Mouse (Mus musculus) neural tube, embryonic 12.5 days (tissue): ENCODE measurements around the gene Flcn. TPM values are rescaled to one million over a fixed set of nuclear protein-coding genes. Genes with fewer than 3 reads are reported as not detected.

Source experiments
- ATAC-seq: fragments of 200-750 bp; cut with Nextera tagmentation; 2 replicates; pipeline ENCODE4 v1.8.0; 2017; ENCODE audit warnings: low read depth, mild to moderate bottlenecking, moderate TSS enrichment, moderate library complexity; ENCODE audit not compliant: low FRiP score
- H3K27ac ChIP-seq: fragments of 300-500 bp; sonication (generic); 2 replicates; pipeline ENCODE4 v1.5.1; 2016
- H3K27me3 ChIP-seq: fragments of 300-500 bp; sonication (generic); replicated peaks from 2 replicates; pipeline ENCODE4 v1.6.1; 2016; ENCODE audit warnings: mild to moderate bottlenecking
- H3K36me3 ChIP-seq: fragments of 300-500 bp; sonication (generic); 2 replicates; pipeline ENCODE4 v1.6.1; 2016; ENCODE audit warnings: mild to moderate bottlenecking
- H3K4me1 ChIP-seq: fragments of 300-500 bp; sonication (generic); 2 replicates; pipeline ENCODE4 v1.6.1; 2016
- H3K4me2 ChIP-seq: fragments of 300-500 bp; sonication (generic); replicated peaks from 2 replicates; pipeline ENCODE4 v1.6.1; 2016; ENCODE audit warnings: mild to moderate bottlenecking
- H3K4me3 ChIP-seq: fragments of 300-500 bp; sonication (generic); 2 replicates; pipeline ENCODE4 v1.5.1; 2016
- H3K9ac ChIP-seq: fragments of 300-500 bp; sonication (generic); 2 replicates; pipeline ENCODE4 v1.6.1; 2016; ENCODE audit warnings: mild to moderate bottlenecking
- H3K9me3 ChIP-seq: fragments of 300-500 bp; sonication (generic); 2 replicates; pipeline ENCODE4 v1.6.1; 2016; ENCODE audit warnings: mild to moderate bottlenecking
- WGBS: fragments of 180-500 bp; shearing (Covaris S2); methylation state at CpG from one replicate; pipeline ENCODE4 v1.1.7; 2016; 5-methylcytosine and 5-hydroxymethylcytosine counted together
- polyA plus RNA-seq: library from polyadenylated mRNA; unstranded; fragments of >200 nt; fragmentation: Nextera tagmentation; extraction: Ambion mirVana; gene quantifications from 2 replicates; pipeline ENCODE4 v1.2.1, GENCODE M21; 2016

Gene Flcn
- polyA plus RNA-seq, 1 experiment from 2014 or later: 33.3 TPM

GRCm38 (mm10) chr11:59803516-59803915 is 6.3 kb downstream of the Flcn start:
- no peak overlapping the region for H3K9ac ChIP-seq
- no peak overlapping the region for H3K4me2 ChIP-seq
- ATAC-seq: no peak
- no peaks in the 10 kb centered on the region for H3K27me3 ChIP-seq
- peaks cover 90% of the 10 kb centered on the region for H3K36me3 ChIP-seq
- H3K9me3 ChIP-seq: no peaks in the 10 kb centered on the region
- peaks cover 3% of the 10 kb centered on the region for H3K4me1 ChIP-seq
- no peak overlapping the region for H3K4me3 ChIP-seq
- WGBS: 92% methylated on average over 14 of the region's 14 CpGs
- no peak overlapping the region for H3K27ac ChIP-seq

DNA sequence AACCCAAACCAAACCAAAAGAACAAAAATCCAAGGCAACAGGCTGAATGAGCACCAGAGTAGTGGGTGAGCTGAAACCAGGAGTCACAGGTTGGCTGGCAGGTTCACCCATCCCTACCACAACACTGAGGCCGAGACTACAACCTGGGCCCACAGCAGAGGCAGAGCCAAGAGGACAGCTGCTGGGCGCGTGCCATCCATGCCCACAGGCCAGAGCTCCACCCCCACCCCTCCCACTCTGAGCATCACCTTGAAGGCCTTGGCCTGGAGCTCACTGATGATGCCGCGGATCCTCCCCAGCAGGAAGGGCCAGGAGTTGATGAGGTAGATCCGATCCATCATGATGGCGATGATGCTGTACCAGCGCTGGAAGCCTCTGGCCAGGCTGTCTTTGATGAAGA is 7.9 kb downstream of the Flcn start:
- H3K4me1 ChIP-seq: no peaks in the 10 kb centered on the region
- no peak for ATAC-seq
- H3K9ac ChIP-seq: no peak overlapping the region
- H3K4me2 ChIP-seq: no peak overlapping the region
- no peak overlapping the region for H3K4me3 ChIP-seq
- H3K9me3 ChIP-seq: no peaks in the 10 kb centered on the region
- H3K36me3 ChIP-seq: peaks cover 97% of the 10 kb centered on the region
- no peak overlapping the region for H3K27ac ChIP-seq
- WGBS: 95% methylated on average over 8 of the region's 8 CpGs
- H3K27me3 ChIP-seq: no peaks in the 10 kb centered on the region

DNA sequence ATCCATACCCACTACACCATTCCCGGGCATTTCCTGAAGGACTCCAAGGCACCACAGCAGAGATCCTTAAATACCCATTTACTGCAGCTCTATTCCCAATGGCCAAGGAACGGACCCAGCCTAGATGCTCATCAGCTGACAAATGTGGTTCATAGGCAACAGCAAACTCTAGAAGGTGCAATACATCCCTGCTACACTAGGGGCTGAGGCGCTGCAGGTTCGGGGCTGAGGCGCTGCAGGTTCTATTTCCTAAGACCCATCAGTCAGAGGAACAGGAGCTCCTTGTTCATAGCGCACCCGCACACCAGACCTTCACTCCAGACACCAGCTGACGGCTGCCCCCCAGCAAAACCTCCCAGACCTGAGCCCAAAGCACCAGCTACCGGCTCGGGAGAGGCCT is 9.4 kb downstream of the Flcn start:
- H3K9ac ChIP-seq: no peak overlapping the region
- WGBS: 90% methylated on average over 10 of the region's 10 CpGs
- no peak overlapping the region for H3K27ac ChIP-seq
- no peak overlapping the region for H3K4me3 ChIP-seq
- ATAC-seq: no peak
- no peaks in the 10 kb centered on the region for H3K4me1 ChIP-seq
- no peaks in the 10 kb centered on the region for H3K27me3 ChIP-seq
- no peak overlapping the region for H3K4me2 ChIP-seq
- H3K36me3 ChIP-seq: peaks cover 95% of the 10 kb centered on the region
- H3K9me3 ChIP-seq: no peaks in the 10 kb centered on the region

DNA sequence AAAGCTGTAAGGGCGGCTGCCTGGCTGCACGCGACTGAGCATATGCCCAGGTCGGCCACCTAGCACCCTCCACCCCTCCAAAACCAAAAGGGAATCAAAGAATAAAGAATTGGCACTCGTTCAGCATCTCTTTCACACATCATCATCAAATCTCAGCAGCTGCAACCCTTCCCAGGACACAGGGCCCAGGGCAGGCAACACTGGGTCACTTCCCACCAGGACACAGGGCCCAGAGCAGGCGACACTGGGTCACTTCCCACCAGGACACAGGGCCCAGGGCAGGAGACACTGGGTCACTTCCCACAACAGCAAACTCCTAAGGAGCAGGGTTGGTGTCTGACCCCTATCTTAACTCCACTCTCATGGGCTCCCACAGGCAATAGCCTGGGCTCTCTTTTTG is 16.4 kb downstream of the Flcn start:
- H3K4me1 ChIP-seq: no peaks in the 10 kb centered on the region
- H3K4me2 ChIP-seq: no peak overlapping the region
- no peak for ATAC-seq
- H3K36me3 ChIP-seq: peaks cover 69% of the 10 kb centered on the region
- H3K27me3 ChIP-seq: no peaks in the 10 kb centered on the region
- no peak overlapping the region for H3K27ac ChIP-seq
- no peak overlapping the region for H3K4me3 ChIP-seq
- no peaks in the 10 kb centered on the region for H3K9me3 ChIP-seq
- no peak overlapping the region for H3K9ac ChIP-seq
- WGBS: 95% methylated on average over 6 of the region's 6 CpGs

GRCm38 (mm10) chr11:59789311-59789710 is 20.5 kb downstream of the Flcn start:
- no peak for ATAC-seq
- Histone ChIP-seq H3K4me2 (no peak overlapping the region), H3K4me1 (peaks cover 7% of the 10 kb centered on the region), H3K27me3 (peaks cover 6% of the 10 kb centered on the region), H3K27ac (no peak overlapping the region), H3K9me3 (no peaks in the 10 kb centered on the region), H3K9ac (no peak overlapping the region), H3K36me3 (peaks cover 31% of the 10 kb centered on the region), H3K4me3 (no peak overlapping the region)
- WGBS: 100% methylated on average over 1 of the region's 1 CpGs

- Histone ChIP-seq H3K4me1 (peaks cover 7% of the 10 kb centered on the region), H3K36me3 (peaks cover 13% of the 10 kb centered on the region), H3K4me2 (peak within 1 kb of the TSS; percentile 90), H3K27me3 (peaks cover 6% of the 10 kb centered on the region), H3K9ac (peak within 1 kb of the TSS; percentile 47; the same call in 1 of the 2 replicates), H3K4me3 (peak within 1 kb of the TSS; percentile 34), H3K27ac (no peak within 1 kb of the TSS), H3K9me3 (no peaks in the 10 kb centered on the region)
- WGBS: 1% methylated on average over 51 of the region's 51 CpGs
- ATAC-seq: peak; percentile 66; the same call in 1 of the 2 replicates
These were observed 22.5 kb downstream of the Flcn start, which contains the start of gene Pld6 for GRCm38 (mm10) chr11:59787199-59787781. Pld6 (minus strand) TSS chr11:59787645.

GRCm38 (mm10) chr11:59786444-59787198 is 23.2 kb downstream of the Flcn start:
- Histone ChIP-seq H3K4me3 (peak overlapping the region; percentile 34; the same call in 1 of the 2 replicates), H3K27me3 (peaks cover 6% of the 10 kb centered on the region), H3K4me1 (peaks cover 7% of the 10 kb centered on the region), H3K27ac (no peak overlapping the region), H3K4me2 (peak overlapping the region; percentile 90), H3K36me3 (peaks cover 6% of the 10 kb centered on the region), H3K9ac (peak overlapping the region; percentile 47; the same call in 1 of the 2 replicates), H3K9me3 (no peaks in the 10 kb centered on the region)
- 0 out of 2 replicates have a peak, but pooled peaks have one; percentile 44 for ATAC-seq
- WGBS: 57% methylated on average over 15 of the region's 15 CpGs

DNA sequence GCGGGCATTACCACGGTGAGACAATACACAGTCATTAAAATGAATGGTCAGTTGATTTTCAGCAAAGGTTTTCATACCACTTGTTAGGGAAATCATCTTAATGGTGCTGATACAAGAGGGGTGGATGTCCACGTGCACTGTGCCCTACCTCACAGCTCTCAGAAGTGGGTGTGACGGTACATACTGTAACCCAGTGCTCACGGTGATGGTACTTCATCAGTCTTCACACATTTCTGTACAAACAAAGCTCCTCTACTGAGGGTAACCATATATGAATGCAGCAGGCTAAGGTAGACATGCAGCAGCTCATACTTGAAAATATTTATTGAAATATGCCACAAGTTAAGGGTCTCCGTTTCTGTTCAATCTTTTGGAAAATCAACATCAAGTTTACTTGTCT is 26.2 kb downstream of the Flcn start:
- H3K4me3 ChIP-seq: no peak overlapping the region
- H3K4me1 ChIP-seq: peaks cover 7% of the 10 kb centered on the region
- peaks cover 6% of the 10 kb centered on the region for H3K27me3 ChIP-seq
- H3K36me3 ChIP-seq: no peaks in the 10 kb centered on the region
- H3K4me2 ChIP-seq: no peak overlapping the region
- ATAC-seq: no peak
- H3K9me3 ChIP-seq: no peaks in the 10 kb centered on the region
- no peak overlapping the region for H3K9ac ChIP-seq
- no peak overlapping the region for H3K27ac ChIP-seq
- 91% methylated on average over 6 of the region's 6 CpGs for WGBS

DNA sequence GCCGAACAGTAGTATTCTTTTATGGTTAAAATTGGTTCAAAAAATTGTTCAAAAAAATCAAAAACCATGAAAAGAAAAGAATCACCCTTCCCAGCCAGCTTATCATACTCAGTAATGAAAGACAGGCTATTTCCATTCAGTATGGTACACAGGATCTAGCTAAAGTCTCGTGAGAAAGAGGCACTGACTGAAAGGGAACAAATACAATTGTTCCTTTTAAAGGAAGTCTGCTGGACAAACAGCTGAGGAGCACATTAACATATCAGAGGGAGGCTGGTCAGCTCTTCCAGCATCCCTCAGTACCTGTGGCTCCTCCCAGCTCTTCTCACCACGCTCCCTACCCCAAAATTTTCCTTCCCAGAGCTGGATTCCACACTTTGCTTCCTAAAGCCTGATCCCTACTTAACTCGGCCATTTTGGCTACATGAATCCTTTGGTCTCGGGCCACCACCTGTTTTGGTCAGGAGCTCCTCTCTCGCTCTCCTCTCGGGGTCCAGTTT is 27.7 kb downstream of the Flcn start:
- H3K9ac ChIP-seq: no peak overlapping the region
- ATAC-seq: no peak
- no peak overlapping the region for H3K4me2 ChIP-seq
- H3K27ac ChIP-seq: no peak overlapping the region
- H3K9me3 ChIP-seq: no peaks in the 10 kb centered on the region
- peaks cover 10% of the 10 kb centered on the region for H3K36me3 ChIP-seq
- peaks cover 6% of the 10 kb centered on the region for H3K27me3 ChIP-seq
- WGBS: 73% methylated on average over 7 of the region's 7 CpGs
- peaks cover 2% of the 10 kb centered on the region for H3K4me1 ChIP-seq
- H3K4me3 ChIP-seq: no peak overlapping the region

DNA sequence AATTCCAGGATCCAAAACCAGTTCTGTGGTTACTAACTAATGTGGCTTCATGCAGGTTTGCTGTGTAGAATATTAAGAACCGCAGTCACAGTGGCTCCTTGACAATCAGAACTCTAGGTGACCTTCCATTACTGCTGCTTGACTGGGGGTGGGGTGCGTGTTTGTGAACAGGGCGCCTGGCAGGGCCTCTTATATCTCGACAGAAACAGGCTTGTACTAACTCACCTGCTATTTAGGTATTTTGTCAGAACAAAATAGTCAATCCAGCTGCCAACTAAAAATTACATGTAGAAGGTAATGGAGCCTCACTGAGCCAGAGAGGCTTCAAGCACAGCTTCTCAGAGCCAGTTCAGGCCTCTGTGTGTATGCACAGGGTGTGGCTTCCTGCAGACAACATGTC is 29.6 kb downstream of the Flcn start:
- H3K4me2 ChIP-seq: no peak overlapping the region
- no peak overlapping the region for H3K4me3 ChIP-seq
- no peak for ATAC-seq
- H3K27me3 ChIP-seq: no peaks in the 10 kb centered on the region
- no peaks in the 10 kb centered on the region for H3K9me3 ChIP-seq
- no peak overlapping the region for H3K27ac ChIP-seq
- 87% methylated on average over 4 of the region's 4 CpGs for WGBS
- H3K4me1 ChIP-seq: no peaks in the 10 kb centered on the region
- H3K9ac ChIP-seq: no peak overlapping the region
- peaks cover 29% of the 10 kb centered on the region for H3K36me3 ChIP-seq

GRCm38 (mm10) chr11:59779406-59779805 is 30.4 kb downstream of the Flcn start:
- H3K4me3 ChIP-seq: no peak overlapping the region
- H3K27ac ChIP-seq: no peak overlapping the region
- 84% methylated on average over 4 of the region's 4 CpGs for WGBS
- no peak overlapping the region for H3K4me2 ChIP-seq
- peaks cover 35% of the 10 kb centered on the region for H3K36me3 ChIP-seq
- no peaks in the 10 kb centered on the region for H3K27me3 ChIP-seq
- no peaks in the 10 kb centered on the region for H3K9me3 ChIP-seq
- no peaks in the 10 kb centered on the region for H3K4me1 ChIP-seq
- no peak overlapping the region for H3K9ac ChIP-seq
- ATAC-seq: no peak

- Histone ChIP-seq H3K4me1 (no peaks in the 10 kb centered on the region), H3K9ac (no peak overlapping the region), H3K9me3 (no peaks in the 10 kb centered on the region), H3K4me3 (no peak overlapping the region), H3K4me2 (no peak overlapping the region), H3K27ac (no peak overlapping the region), H3K27me3 (no peaks in the 10 kb centered on the region), H3K36me3 (peaks cover 40% of the 10 kb centered on the region)
- no peak for ATAC-seq
- 89% methylated on average over 1 of the region's 1 CpGs for WGBS
These were observed 31.0 kb downstream of the Flcn start for GRCm38 (mm10) chr11:59778874-59779223.
